Mouse (Mus musculus): ENCODE data around the gene Chchd6.

Gene Chchd6

GRCm38 (mm10) chr6:89595018-89595776 lies at the start of gene Chchd6:
Gene Chchd6 (minus strand): TSS chr6:89595652.
- DNase-seq: peak; percentile 93

DNA sequence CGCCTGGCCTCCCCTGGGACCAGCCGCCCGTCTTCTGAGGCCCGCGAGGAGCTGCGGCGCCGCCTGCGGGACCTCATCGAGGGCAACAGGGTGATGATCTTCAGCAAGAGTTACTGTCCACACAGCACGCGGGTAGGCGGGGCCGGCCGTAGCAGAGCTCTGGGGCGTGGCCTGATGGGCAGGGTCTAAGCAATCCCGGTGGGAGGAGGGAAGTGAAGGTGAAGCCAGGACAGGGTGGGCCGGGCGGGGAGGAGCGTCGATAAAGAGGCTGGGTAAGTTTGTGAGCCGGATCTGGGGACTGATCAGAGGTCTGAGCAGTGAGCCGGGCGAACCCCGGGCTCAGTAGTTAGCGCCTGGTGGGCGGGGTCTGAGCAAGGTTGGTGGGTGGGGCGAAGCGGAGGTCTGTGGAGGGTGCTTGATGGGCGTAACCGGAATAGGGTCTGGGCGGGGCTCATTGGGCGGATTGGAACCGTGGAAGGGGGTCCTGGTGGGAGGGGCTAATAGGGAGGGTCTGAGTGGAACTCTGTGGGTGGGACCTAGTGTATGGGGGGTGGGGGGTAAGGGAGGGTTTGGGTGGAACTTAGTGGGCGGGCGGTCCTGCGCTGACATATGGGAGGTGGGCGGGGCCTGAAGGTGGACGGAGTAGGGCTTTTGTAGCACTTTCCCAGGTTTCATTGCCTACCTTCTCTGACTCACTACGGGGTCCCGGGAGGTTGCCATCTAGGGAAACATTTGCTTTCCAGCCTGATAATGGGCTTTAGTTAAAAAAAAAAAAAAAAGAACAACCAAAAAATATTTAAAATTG lies 49.0 kb upstream of the Chchd6 start:
- DNase-seq: peak; percentile 96 to 97

DNA sequence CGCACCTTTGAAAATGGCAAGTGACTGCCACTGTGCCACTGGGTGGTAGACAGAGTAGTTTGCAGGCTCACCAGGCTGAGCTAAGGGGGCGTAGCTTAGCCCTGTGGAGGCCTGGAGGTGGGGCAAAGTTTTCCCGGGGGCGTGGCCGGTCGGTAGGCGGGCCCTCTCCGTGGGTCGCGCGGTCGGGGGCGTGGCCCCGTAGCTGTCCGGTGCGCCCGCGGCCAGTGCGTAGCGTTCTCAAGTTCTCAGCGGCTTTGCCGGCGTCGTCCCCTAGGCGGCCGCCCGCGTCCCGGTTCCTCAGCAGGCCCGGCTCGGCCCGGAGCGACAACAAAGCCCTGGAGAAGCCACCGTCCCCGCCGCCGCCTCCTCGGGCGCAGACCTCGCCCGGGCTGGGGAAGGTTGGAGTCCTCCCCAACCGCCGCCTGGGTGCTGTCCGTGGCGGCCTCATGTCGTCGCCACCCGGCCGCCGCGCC lies 48.4 kb upstream of the Chchd6 start, which contains the start of gene Txnrd3:
TSS of gene Txnrd3 (plus strand) at position 191 of the 473 bp plus-strand sequence.
- peak; percentile 93 to 95 for DNase-seq

DNA sequence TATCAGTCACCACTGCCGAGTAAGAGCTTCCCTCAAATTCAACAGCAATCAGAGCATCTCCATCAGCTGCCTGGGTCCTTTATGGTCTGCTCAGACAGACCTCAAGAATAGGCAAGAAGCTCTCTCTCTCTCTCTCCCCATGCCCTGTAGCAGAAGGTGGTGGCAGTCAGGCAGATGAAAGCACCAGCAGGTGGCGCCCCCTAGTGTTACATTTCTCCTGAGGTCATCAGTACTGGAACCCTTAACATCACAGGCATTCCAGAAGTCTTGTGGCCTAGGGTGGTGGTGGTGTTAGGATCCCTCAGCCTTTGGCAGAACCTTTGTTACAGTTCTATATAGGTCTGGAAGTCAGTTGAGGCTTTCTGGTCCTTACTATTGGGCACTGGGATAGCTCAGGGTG lies 43.6 kb upstream of the Chchd6 start:
- DNase-seq: peak; percentile 77 to 79

DNA sequence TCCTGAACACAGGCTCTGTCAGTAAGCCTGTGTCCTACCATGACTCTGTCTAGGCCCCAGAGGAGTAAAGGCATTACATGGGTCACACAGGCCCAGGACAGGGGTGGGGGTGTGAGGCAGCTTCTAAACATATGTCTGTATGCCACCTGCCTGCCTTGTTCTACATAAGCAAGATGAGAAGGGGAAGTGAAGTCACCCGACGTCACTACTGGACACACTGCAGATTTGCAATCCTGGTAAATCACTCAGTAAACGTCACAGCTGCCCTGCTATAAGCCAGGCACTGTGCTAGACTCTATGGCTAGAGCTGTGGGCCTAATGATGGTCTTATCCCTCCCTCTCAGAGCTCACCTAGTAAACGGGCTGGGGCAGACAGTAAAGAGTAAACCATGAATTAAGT lies 42.5 kb upstream of the Chchd6 start:
- DNase-seq: no peak

GRCm38 (mm10) chr6:89634400-89634799 lies 38.9 kb upstream of the Chchd6 start:
- no peak for DNase-seq

DNA sequence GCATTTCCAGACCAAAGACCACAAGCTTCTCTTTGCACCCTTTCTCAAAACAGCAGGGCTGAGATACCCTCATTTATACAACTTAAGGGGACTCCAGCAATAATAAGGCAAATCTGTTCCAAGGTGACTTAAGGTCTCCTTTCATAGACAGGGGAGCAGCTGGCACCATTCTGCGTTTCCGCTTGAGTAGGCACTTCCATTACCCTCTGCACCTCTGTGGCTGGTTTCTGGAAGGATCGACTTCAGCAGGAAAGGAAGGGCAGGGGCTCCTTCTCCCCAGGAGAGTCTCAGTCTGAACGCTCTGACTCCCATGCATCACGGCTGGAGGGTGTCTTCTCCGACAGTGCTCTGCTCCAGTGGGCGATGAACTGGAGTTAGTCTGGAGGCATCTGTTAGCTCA lies 37.7 kb upstream of the Chchd6 start:
- DNase-seq: no peak

DNA sequence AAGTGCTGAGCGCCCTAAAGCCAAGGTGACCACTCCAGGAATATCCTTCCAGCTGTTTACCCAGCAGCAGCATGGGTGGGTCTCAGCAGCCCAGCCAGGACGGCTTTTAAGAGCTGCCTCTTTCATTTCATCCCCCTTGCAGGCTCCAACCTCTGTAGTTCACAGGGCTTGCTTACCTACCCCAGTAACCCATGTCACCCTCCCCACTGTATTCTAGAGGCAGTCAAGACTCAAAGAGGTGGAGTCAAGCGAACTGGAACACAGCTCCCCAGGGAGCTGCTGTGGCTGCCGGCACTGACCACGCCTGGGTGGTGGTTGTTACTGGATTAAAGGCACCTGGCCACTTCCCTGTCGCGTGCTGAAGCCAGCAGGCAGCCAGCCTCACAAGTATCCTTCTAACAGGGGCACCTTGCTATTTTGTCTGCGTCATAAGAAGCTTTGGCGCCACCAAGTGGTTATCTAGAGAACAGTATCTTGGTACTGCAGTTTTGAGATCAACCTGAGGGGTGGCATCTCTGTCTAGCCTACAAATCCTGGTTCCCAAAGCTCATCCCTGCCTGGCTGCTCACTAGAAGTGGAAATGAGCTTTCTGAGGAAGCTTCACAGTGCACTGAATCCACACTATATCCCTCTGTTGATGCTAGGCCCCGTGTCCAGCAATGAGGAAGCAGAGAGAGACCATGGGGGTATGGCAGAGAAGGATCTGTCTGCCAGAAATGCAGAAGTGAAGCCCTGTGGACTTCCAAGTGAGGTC lies 36.5 kb upstream of the Chchd6 start:
- DNase-seq: peak; percentile 84 to 86

GRCm38 (mm10) chr6:89628045-89628785 lies 32.8 kb upstream of the Chchd6 start:
- DNase-seq: no peak

DNA sequence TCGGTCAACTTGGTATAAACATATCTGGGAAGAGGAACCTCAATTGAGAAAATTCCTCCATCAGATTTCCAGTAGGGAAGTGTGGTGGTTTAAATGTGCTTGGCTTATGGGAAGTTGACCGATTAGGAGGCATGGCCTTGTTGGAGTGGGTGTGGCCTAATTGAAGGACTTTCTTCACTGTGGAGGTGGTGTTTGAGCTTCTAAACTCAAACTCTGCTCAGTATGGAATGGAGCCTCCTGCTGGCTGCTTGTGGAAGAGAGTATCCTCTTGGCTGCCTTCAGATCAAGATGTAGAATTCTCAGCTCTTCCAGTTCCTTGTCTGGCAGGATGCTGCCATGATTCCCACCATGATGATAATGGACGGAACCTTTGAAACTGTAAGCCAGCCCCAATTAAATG lies 27.2 kb upstream of the Chchd6 start:
- DNase-seq: no peak

DNA sequence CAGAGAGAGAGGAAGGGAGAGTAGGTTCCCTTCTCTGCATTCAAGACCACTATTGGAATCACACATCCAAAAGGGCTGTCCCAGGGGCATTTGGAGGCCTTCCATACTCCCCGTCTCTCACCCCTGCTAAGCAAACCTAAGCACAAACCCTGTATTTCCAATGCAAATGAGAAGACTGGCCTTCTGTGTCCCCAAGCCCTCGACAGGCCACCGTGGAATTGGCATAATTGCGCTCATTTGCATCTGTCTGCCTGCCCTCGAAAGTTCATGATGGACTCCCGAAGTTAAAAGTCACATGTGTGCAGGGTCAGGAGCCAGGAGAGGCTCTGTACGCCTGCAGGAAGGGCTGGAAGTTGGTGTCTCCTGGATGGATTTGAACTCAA lies 19.9 kb upstream of the Chchd6 start:
- DNase-seq: no peak

DNA sequence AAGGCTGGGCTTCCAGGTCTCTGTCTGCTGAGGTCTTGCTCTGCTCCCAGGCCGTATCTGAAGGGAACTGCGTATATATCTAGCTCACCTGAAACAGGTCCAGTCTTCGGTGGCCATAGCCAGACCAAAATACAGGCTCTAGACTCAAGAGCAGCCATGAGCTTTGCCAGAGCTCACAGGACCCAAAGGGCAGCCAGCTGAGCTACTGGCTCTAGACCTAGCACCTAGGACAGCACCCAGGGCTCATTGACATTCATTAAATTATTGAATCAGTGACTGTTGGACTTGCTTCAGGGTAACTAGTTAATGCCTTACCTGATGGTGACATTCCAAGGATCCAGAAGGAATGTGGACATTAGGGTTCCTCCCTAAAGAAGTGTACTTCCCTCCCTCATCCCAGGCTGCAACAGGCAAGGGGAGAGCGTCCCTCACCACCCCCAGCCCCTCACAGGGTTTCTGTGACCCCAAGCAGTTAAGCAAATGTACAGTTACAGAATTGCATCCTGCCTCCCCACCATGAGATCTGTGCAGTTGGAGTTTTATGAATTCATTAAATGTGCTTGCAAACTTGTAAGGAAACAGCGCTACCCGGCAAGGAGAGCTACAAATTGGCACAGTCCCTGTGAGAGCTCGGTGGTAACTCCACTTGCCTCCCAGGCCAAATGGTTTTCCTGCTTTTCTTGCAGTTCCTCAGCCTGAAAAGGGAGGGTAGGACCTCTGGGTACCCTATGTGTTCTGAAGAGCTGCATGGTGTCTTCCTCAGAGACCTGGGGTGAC lies 19.3 kb upstream of the Chchd6 start:
- DNase-seq: no peak

DNA sequence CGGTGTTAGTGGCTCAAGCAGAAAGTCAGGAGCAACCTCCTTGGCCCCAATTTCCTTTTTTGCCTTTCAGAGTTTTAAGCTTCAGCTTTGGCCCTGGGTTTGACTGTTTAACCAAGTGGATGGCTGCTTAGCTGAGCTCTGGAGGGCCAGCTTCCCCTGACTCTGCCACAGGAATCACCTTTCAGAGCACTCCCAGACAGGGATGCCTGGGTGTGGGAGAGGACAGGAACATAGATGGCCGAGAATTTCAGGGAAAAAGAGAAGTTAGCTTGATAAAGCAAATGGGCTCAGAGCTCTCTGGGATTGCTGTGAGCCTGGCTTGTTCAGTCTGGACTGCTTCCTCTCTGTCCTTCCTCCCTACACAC lies 18.6 kb upstream of the Chchd6 start:
- no peak for DNase-seq

GRCm38 (mm10) chr6:89613336-89614106 lies 18.1 kb upstream of the Chchd6 start:
- no peak for DNase-seq

GRCm38 (mm10) chr6:89607999-89608398 lies 12.5 kb upstream of the Chchd6 start:
- peak; percentile 48 to 52 for DNase-seq

- no peak for DNase-seq
Observed at GRCm38 (mm10) chr6:89606096-89606495, 10.6 kb upstream of the Chchd6 start.

DNA sequence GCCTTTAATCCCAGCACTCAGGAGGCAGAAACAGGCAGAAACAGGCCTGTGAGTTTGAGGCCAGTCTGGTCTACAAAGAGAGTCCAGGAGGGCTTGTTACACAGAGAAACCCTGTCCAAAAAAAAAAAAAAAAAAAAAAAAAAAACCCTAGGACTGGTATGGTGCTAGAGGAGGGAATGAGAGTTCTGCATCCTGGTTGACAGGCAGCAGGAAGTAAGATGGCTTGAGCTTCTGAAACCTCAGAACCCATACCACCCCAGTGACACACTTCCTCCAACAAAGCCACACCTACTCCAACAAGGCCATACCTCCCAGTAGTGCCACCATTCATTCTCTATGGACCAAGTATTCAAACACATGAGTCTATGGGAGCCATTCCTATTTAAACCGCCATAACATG lies 1.1 kb upstream of the Chchd6 start:
- no peak for DNase-seq

GRCm38 (mm10) chr6:89595777-89596146 lies 310 bp upstream of the Chchd6 start:
- no peak for DNase-seq

- no peak for DNase-seq
Observed at GRCm38 (mm10) chr6:89592016-89592415, 3.4 kb downstream of the Chchd6 start.

- no peak for DNase-seq
Observed at GRCm38 (mm10) chr6:89591531-89591930, 3.9 kb downstream of the Chchd6 start.

DNA sequence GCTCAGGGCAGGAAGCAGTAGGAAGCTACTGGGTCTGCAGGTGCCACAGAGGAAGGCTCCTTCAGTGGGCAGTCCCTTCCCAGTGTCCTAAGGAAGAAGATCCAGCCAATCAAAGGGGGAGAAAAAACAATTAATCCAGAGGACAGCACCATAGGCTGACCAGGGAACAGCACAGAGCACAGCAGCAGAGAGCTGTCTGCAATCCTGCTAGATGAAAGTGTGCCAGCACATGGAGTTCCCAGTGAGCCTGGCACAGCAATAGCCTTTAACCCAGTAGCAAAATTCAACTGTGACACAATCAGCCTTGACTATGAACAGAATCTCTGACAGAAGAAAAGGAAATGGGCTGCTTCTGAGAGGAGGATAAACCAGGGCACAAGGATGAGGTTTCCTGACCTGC lies 9.8 kb downstream of the Chchd6 start:
- DNase-seq: no peak

Measured in B cell, adult 2 months (primary cell).